Mouse (Mus musculus) neural tube, embryonic 14.5 days (tissue): ENCODE measurements around the gene Etv6. TPM values are rescaled to one million over a fixed set of nuclear protein-coding genes. Genes with fewer than 3 reads are reported as not detected.

Experiments
- ATAC-seq: fragments of 200-750 bp; cut with Nextera tagmentation; 2 replicates; pipeline ENCODE4 v1.8.0; 2017; ENCODE audit warnings: low read depth, mild to moderate bottlenecking, moderate TSS enrichment, moderate library complexity
- H3K27ac ChIP-seq: fragments of 300-500 bp; sonication (generic); 2 replicates; pipeline ENCODE4 v1.5.1; 2014; ENCODE audit warnings: low read depth, mild to moderate bottlenecking, control low read depth, low read length, moderate library complexity, mixed read lengths
- H3K27me3 ChIP-seq: fragments of 300-500 bp; sonication (generic); 2 replicates; pipeline ENCODE4 v1.6.1; 2014; ENCODE audit warnings: low read length; ENCODE audit not compliant: control insufficient read depth, insufficient read depth
- H3K36me3 ChIP-seq: fragments of 300-500 bp; sonication (generic); 2 replicates; pipeline ENCODE4 v1.6.1; 2014; ENCODE audit warnings: low read length, mixed read lengths; ENCODE audit not compliant: control insufficient read depth, insufficient read depth
- H3K4me1 ChIP-seq: fragments of 300-500 bp; sonication (generic); 2 replicates; pipeline ENCODE4 v1.6.1; 2014; ENCODE audit warnings: low read length; ENCODE audit not compliant: control insufficient read depth, insufficient read depth
- H3K4me2 ChIP-seq: fragments of 300-500 bp; sonication (generic); 2 replicates; pipeline ENCODE4 v1.6.1; 2014; ENCODE audit warnings: mild to moderate bottlenecking, low read depth, low read length, control low read depth
- H3K4me3 ChIP-seq: fragments of 300-500 bp; sonication (generic); 2 replicates; pipeline ENCODE4 v1.5.1; 2014; ENCODE audit warnings: low read depth, low read length, control low read depth, mixed read lengths
- H3K9ac ChIP-seq: fragments of 300-500 bp; sonication (generic); replicated peaks from 2 replicates; pipeline ENCODE4 v1.6.1; 2014; ENCODE audit warnings: low read depth, mild to moderate bottlenecking, control low read depth, low read length, mixed read lengths
- H3K9me3 ChIP-seq: fragments of 300-500 bp; sonication (generic); 2 replicates; pipeline ENCODE4 v1.6.1; 2016; ENCODE audit warnings: low read length; ENCODE audit not compliant: control insufficient read depth
- WGBS: fragments of 180-500 bp; shearing (Covaris S2); extraction: QIAGEN DNeasy Blood & Tissue Kit; methylation state at CpG from one replicate; pipeline ENCODE4 v1.1.7; 2014; 5-methylcytosine and 5-hydroxymethylcytosine counted together
- polyA plus RNA-seq: library from polyadenylated mRNA; unstranded; fragments of >200 nt; fragmentation: Nextera tagmentation; extraction: Ambion mirVana; gene quantifications from 2 replicates; pipeline ENCODE4 v1.2.1, GENCODE M21; 2014

The Etv6 gene
- polyA plus RNA-seq, 1 experiment from 2014 or later, result 5.8 TPM

GRCm38 (mm10) chr6:134210675-134211457 lies 175.4 kb downstream of the Etv6 start:
- no peaks in the 10 kb centered on the region for H3K27me3 ChIP-seq
- H3K36me3 ChIP-seq, result no peaks in the 10 kb centered on the region
- H3K4me3 ChIP-seq, result no peak overlapping the region
- no peak overlapping the region for H3K9ac ChIP-seq
- no peak overlapping the region for H3K4me2 ChIP-seq
- no peak overlapping the region for H3K27ac ChIP-seq
- peaks cover 14% of the 10 kb centered on the region; the same call in 1 of the 2 replicates for H3K4me1 ChIP-seq
- H3K9me3 ChIP-seq, result no peaks in the 10 kb centered on the region
- 76% methylated on average over 13 of the region's 13 CpGs for WGBS
- no peak for ATAC-seq

GRCm38 (mm10) chr6:134211458-134211776 lies 175.9 kb downstream of the Etv6 start:
- WGBS, result 72% methylated on average over 9 of the region's 9 CpGs
- no peak for ATAC-seq

GRCm38 (mm10) chr6:134217747-134218146 lies 182.2 kb downstream of the Etv6 start:
- no peak for ATAC-seq

More at GRCm38 (mm10) chr6:134211458-134211776, 175.9 kb downstream of the Etv6 start:
- Histone ChIP-seq H3K4me2 (no peak overlapping the region), H3K36me3 (no peaks in the 10 kb centered on the region), H3K9ac (no peak overlapping the region), H3K4me1 (peaks cover 14% of the 10 kb centered on the region; the same call in 1 of the 2 replicates), H3K27me3 (no peaks in the 10 kb centered on the region), H3K27ac (no peak overlapping the region), H3K9me3 (no peaks in the 10 kb centered on the region), H3K4me3 (no peak overlapping the region)

GRCm38 (mm10) chr6:134218441-134218840 lies 182.9 kb downstream of the Etv6 start:
- Histone ChIP-seq H3K27me3 (no peaks in the 10 kb centered on the region), H3K36me3 (no peaks in the 10 kb centered on the region), H3K4me1 (0 out of 2 replicates have a peak, but pooled peaks cover 5% of the 10 kb centered on the region), H3K9ac (no peak overlapping the region), H3K9me3 (no peaks in the 10 kb centered on the region), H3K4me3 (no peak overlapping the region), H3K27ac (no peak overlapping the region), H3K4me2 (no peak overlapping the region)
- no peak for ATAC-seq
- WGBS, result 88% methylated on average over 3 of the region's 3 CpGs

More at GRCm38 (mm10) chr6:134217747-134218146, 182.2 kb downstream of the Etv6 start:
- Histone ChIP-seq H3K4me3 (no peak overlapping the region), H3K36me3 (no peaks in the 10 kb centered on the region), H3K4me2 (no peak overlapping the region), H3K9me3 (no peaks in the 10 kb centered on the region), H3K9ac (no peak overlapping the region), H3K27ac (no peak overlapping the region), H3K27me3 (no peaks in the 10 kb centered on the region), H3K4me1 (0 out of 2 replicates have a peak, but pooled peaks cover 5% of the 10 kb centered on the region)
- WGBS, result 96% methylated on average over 6 of the region's 6 CpGs

- ATAC-seq, result peak; percentile 71
- H3K9ac ChIP-seq, result no peak overlapping the region
- no peaks in the 10 kb centered on the region for H3K36me3 ChIP-seq
- no peaks in the 10 kb centered on the region for H3K27me3 ChIP-seq
- no peaks in the 10 kb centered on the region for H3K9me3 ChIP-seq
- no peak overlapping the region for H3K4me2 ChIP-seq
- no peak overlapping the region for H3K27ac ChIP-seq
- no peak overlapping the region for H3K4me3 ChIP-seq
- WGBS, result 31% methylated on average over 6 of the region's 6 CpGs
- H3K4me1 ChIP-seq, result 0 out of 2 replicates have a peak, but pooled peaks cover 5% of the 10 kb centered on the region
Observed at GRCm38 (mm10) chr6:134219358-134219757, 183.9 kb downstream of the Etv6 start.

- peak; percentile 32; the same call in 1 of the 2 replicates for ATAC-seq
- H3K36me3 ChIP-seq, result no peaks in the 10 kb centered on the region
- no peak overlapping the region for H3K9ac ChIP-seq
- WGBS, result 66% methylated on average over 13 of the region's 13 CpGs
- H3K9me3 ChIP-seq, result no peaks in the 10 kb centered on the region
- no peak overlapping the region for H3K4me3 ChIP-seq
- no peak overlapping the region for H3K4me2 ChIP-seq
- no peaks in the 10 kb centered on the region for H3K27me3 ChIP-seq
- 0 out of 2 replicates have a peak, but pooled peaks cover 5% of the 10 kb centered on the region for H3K4me1 ChIP-seq
- H3K27ac ChIP-seq, result no peak overlapping the region
Observed at GRCm38 (mm10) chr6:134220209-134220777, 184.8 kb downstream of the Etv6 start.

GRCm38 (mm10) chr6:134222248-134222929 lies 186.9 kb downstream of the Etv6 start:
- H3K4me1 ChIP-seq, result 0 out of 2 replicates have a peak, but pooled peaks cover 5% of the 10 kb centered on the region
- H3K9ac ChIP-seq, result no peak overlapping the region
- H3K36me3 ChIP-seq, result no peaks in the 10 kb centered on the region
- no peaks in the 10 kb centered on the region for H3K9me3 ChIP-seq
- H3K27me3 ChIP-seq, result no peaks in the 10 kb centered on the region
- H3K27ac ChIP-seq, result no peak overlapping the region
- no peak overlapping the region for H3K4me2 ChIP-seq
- 48% methylated on average over 8 of the region's 8 CpGs for WGBS
- ATAC-seq, result no peak
- H3K4me3 ChIP-seq, result no peak overlapping the region

GRCm38 (mm10) chr6:134225564-134225963 lies 190.1 kb downstream of the Etv6 start:
- no peak overlapping the region for H3K4me2 ChIP-seq
- no peaks in the 10 kb centered on the region for H3K27me3 ChIP-seq
- no peak overlapping the region for H3K4me3 ChIP-seq
- no peak for ATAC-seq
- H3K9ac ChIP-seq, result no peak overlapping the region
- no peaks in the 10 kb centered on the region for H3K4me1 ChIP-seq
- 95% methylated on average over 11 of the region's 11 CpGs for WGBS
- no peaks in the 10 kb centered on the region for H3K9me3 ChIP-seq
- no peaks in the 10 kb centered on the region for H3K36me3 ChIP-seq
- no peak overlapping the region for H3K27ac ChIP-seq
